Mouse (Mus musculus): ENCODE data around the gene Ppp1r3g.

DNA sequence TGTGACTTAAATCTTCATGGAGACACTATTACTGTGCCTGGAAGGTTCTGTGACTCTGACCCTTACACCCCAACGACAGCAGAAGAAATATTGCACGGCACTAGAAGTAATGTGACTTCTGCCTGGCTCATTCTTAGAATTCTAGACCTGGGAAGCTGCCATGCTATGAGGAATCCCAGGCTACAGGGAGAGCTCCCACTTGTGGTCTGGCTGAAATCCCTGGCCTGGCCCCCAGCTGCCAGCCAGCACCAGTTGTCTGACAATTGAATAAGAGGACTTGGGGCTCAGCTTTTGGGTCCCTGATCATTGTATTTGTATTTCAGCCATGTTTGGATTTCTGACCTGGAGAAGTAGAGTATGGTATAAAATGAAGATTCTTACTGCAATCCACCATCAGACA, 59.4 kb downstream of the Ppp1r3g start:
- TF ChIP-seq CTCF (IDR thresholded peaks at IDR 0.05; ENCODE audit: borderline replicate concordance, extremely low read depth, insufficient read depth, insufficient read length) = no peak
- no peak for TF ChIP-seq POLR2A (IDR thresholded peaks at IDR 0.05; ENCODE audit: borderline replicate concordance, extremely low read depth, insufficient read depth, insufficient read length, poor library complexity, severe bottlenecking)
